Mouse (Mus musculus): ENCODE data around the gene Actbl2.

- TF ChIP-seq CTCF (IDR thresholded peaks at IDR 0.05; ENCODE audit: low read depth) (no peak), EP300 (IDR thresholded peaks at IDR 0.05; ENCODE audit: low read depth) (no peak)
Observed at GRCm38 (mm10) chr13:111304194-111304593, 49.4 kb downstream of the Actbl2 start.

Data from liver, postnatal 0 days (tissue).